Mouse (Mus musculus): ENCODE data around the gene Epo. TPM values are rescaled to one million over a fixed set of nuclear protein-coding genes. Genes with fewer than 3 reads are reported as not detected.
A peak's percentile ranks its signal among the peaks of the same experiment; 100 is the strongest.

Gene Epo
- polyA plus RNA-seq, 1 experiment from 2014 or later = 0.45 TPM

DNA sequence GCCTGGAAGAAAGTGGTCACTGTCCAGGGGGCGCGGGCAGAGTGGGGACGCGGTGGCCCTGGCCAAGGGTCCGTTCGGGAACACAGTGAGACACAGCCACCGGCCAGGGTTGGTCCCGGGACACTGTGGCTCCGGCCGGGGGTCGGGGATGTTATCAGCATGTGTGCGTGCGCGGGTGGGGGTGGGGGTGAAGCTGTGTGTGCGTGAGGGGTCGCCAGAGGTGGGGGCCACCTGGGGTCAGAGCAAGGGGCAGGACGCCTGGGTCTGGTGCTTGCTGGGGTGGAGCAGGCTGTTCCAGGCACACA lies 47.2 kb downstream of the Epo start:
- peaks cover 26% of the 10 kb centered on the region for H3K4me1 ChIP-seq
- no peak for ATAC-seq (replicated peaks; ENCODE audit: low FRiP score)
- H3K9me3 ChIP-seq (replicated peaks) = no peaks in the 10 kb centered on the region
- peaks cover 36% of the 10 kb centered on the region for H3K27me3 ChIP-seq
- H3K27ac ChIP-seq = no peak overlapping the region
- no peaks in the 10 kb centered on the region for H3K36me3 ChIP-seq
- peak overlapping the region; percentile 35 for H3K4me3 ChIP-seq (replicated peaks)
- peak overlapping the region; percentile 59 for H3K4me2 ChIP-seq
- 3% methylated on average over 17 of the region's 17 CpGs for WGBS
- peak overlapping the region; percentile 5; the same call in 1 of the 2 replicates for H3K9ac ChIP-seq

- Histone ChIP-seq H3K27me3 (peaks cover 36% of the 10 kb centered on the region), H3K36me3 (no peaks in the 10 kb centered on the region), H3K9me3 (replicated peaks) (no peaks in the 10 kb centered on the region), H3K9ac (peak overlapping the region; percentile 5; the same call in 1 of the 2 replicates), H3K4me3 (replicated peaks) (peak overlapping the region; percentile 35), H3K4me2 (peak overlapping the region; percentile 59), H3K27ac (no peak overlapping the region), H3K4me1 (peaks cover 26% of the 10 kb centered on the region)
- WGBS = 10% methylated on average over 30 of the region's 30 CpGs
- ATAC-seq (replicated peaks; ENCODE audit: low FRiP score) = no peak
Observed at GRCm38 (mm10) chr5:137485071-137485850, 47.8 kb downstream of the Epo start.

- Histone ChIP-seq H3K4me3 (replicated peaks) (no peak overlapping the region), H3K27me3 (peaks cover 32% of the 10 kb centered on the region), H3K9ac (no peak overlapping the region), H3K36me3 (no peaks in the 10 kb centered on the region), H3K9me3 (replicated peaks) (no peaks in the 10 kb centered on the region), H3K27ac (no peak overlapping the region), H3K4me1 (peaks cover 26% of the 10 kb centered on the region), H3K4me2 (no peak overlapping the region)
- ATAC-seq (replicated peaks; ENCODE audit: low FRiP score) = 0 out of 2 replicates have a peak, but pooled peaks have one; percentile 15
- WGBS = 37% methylated on average over 8 of the region's 8 CpGs
Observed at GRCm38 (mm10) chr5:137481897-137482296, 51.1 kb downstream of the Epo start.

DNA sequence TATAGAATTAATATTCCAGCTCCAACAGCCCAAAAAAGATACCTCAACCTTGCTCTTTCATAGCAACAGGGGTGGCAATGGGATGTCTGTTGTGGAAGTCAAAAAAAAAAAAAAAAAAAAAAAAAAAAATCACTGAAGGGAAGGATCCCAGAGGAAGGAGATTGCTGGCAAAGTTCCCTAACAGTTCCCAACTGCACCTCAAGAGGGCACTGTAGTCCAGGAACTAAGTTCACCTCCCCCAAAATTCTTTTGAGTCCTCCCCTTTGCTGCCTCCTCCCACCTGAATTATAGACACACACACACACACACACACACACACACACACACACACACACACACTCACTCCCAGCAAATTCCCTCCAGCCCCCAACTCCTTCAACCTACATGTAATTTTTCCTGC lies 51.9 kb downstream of the Epo start:
- Histone ChIP-seq H3K27ac (no peak overlapping the region), H3K4me1 (peaks cover 24% of the 10 kb centered on the region), H3K27me3 (peaks cover 25% of the 10 kb centered on the region), H3K9me3 (replicated peaks) (no peaks in the 10 kb centered on the region), H3K4me3 (replicated peaks) (no peak overlapping the region), H3K36me3 (no peaks in the 10 kb centered on the region), H3K4me2 (no peak overlapping the region), H3K9ac (no peak overlapping the region)
- no peak for ATAC-seq (replicated peaks; ENCODE audit: low FRiP score)

GRCm38 (mm10) chr5:137476964-137477363 lies 56.1 kb downstream of the Epo start, which contains the start of gene Zan:
Gene Zan (minus strand): TSS chr5:137477064.
- no peak for ATAC-seq (replicated peaks; ENCODE audit: low FRiP score)
- Histone ChIP-seq H3K27me3 (no peaks in the 10 kb centered on the region), H3K4me1 (peaks cover 3% of the 10 kb centered on the region; the same call in 1 of the 2 replicates), H3K36me3 (no peaks in the 10 kb centered on the region), H3K4me2 (no peak within 1 kb of the TSS), H3K27ac (no peak within 1 kb of the TSS), H3K9me3 (replicated peaks) (no peaks in the 10 kb centered on the region), H3K4me3 (replicated peaks) (no peak within 1 kb of the TSS), H3K9ac (no peak within 1 kb of the TSS)
- WGBS = 86% methylated on average over 5 of the region's 5 CpGs

DNA sequence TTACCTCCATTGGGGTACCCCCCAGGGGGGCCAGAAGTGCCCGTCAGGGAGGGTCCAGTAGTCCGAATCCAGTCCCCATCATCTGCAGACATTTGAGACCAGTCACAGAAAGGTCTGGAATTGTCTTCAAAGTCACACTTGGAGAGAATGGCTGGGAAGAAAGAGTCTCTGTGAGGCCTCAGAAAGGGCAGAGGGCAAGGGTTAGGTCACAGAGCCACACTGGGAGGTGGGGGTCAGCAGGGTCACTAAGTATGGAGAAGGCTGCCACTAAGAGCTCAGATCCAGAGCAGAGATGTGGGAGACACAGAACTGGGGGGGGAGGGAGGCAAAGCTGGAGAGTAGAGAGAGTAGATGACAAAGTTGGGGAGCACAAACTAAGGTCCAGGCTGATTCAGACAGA lies 58.7 kb downstream of the Epo start:
- Histone ChIP-seq H3K4me3 (replicated peaks) (no peak overlapping the region), H3K4me2 (no peak overlapping the region), H3K27me3 (no peaks in the 10 kb centered on the region), H3K36me3 (no peaks in the 10 kb centered on the region), H3K9me3 (replicated peaks) (no peaks in the 10 kb centered on the region), H3K4me1 (no peaks in the 10 kb centered on the region), H3K27ac (no peak overlapping the region), H3K9ac (no peak overlapping the region)
- whole genome bisulfite sequencing = 45% methylated on average over 2 of the region's 2 CpGs
- no peak for ATAC-seq (replicated peaks; ENCODE audit: low FRiP score)

DNA sequence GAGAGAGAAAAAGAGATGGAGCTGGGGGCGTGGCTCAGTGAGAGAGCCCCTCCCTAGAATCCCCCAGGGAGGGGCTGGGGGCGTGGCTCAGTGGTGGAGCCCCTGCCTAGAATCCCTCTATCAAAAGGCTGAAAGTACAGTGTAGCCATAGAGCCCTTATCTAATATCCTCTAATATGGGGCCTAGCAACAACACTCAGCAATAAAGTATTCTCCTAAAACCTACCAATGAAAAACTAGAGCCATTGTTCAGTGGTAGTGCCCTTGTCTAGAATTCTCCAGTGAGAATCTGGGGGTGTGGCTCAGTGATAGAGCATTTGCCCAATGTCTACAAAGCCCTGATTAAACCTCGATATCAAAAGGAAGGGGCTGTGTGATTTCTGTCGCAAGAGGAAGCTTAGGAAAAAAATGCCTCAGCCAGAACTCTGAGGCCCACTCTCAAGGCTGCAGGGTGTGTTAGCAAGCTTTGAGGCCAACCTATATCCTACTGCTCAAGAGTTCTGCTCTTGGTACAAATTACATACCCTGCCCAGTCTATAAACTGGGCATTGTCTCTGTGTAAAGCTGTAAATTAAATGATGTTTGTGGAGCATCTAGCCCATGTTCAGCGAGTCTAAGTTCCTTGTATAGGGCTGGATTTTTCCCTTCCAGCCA lies 60.7 kb downstream of the Epo start:
- Histone ChIP-seq H3K4me1 (no peaks in the 10 kb centered on the region), H3K27me3 (no peaks in the 10 kb centered on the region), H3K4me3 (replicated peaks) (no peak overlapping the region), H3K9ac (no peak overlapping the region), H3K36me3 (no peaks in the 10 kb centered on the region), H3K9me3 (replicated peaks) (no peaks in the 10 kb centered on the region), H3K27ac (no peak overlapping the region), H3K4me2 (no peak overlapping the region)
- WGBS = 71% methylated on average over 5 of the region's 5 CpGs
- ATAC-seq (replicated peaks; ENCODE audit: low FRiP score) = no peak

DNA sequence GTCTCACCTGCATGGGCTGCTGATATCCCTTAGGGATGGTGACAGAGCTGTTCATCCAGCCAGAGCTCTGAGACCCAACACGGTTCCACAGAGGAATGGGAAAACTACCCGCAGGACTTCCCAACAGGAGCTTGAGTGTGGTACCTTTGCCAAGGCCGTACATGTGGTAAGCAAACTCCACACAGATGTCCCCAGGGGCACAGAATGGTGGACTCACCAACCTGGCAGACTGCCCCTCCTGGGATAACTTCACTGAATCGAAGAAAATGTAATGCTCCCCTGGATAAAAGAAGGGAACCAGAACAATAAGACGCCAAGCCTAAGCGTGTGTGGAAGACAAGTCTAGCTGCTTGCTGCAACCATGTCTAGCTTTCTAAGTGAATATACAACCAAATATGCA lies 66.1 kb downstream of the Epo start:
- Histone ChIP-seq H3K36me3 (no peaks in the 10 kb centered on the region), H3K9ac (no peak overlapping the region), H3K9me3 (replicated peaks) (no peaks in the 10 kb centered on the region), H3K4me3 (replicated peaks) (no peak overlapping the region), H3K4me1 (no peaks in the 10 kb centered on the region), H3K27ac (no peak overlapping the region), H3K27me3 (0 out of 2 replicates have a peak, but pooled peaks cover 8% of the 10 kb centered on the region), H3K4me2 (no peak overlapping the region)
- 92% methylated on average over 6 of the region's 6 CpGs for WGBS
- no peak for ATAC-seq (replicated peaks; ENCODE audit: low FRiP score)

DNA sequence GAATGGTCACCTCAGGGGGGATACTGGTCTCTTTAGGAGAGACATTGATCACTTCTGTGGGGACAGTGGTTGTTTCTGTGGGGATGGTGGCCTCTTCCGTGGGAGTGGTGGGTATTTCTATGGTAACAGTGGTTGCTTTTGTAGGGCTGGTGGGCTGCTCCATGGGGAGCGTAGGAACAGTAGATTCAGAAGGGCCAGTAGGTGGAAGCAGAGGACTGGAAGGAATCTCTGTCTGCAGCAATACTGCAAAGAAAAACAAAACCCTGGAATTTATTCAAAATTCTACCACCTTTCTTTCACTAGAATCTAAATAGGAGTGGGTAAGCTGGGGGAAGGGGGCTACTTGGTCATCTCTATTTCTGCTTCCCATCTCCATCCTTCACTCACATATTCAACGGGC lies 68.0 kb downstream of the Epo start:
- H3K4me2 ChIP-seq = no peak overlapping the region
- no peaks in the 10 kb centered on the region for H3K9me3 ChIP-seq (replicated peaks)
- 0 out of 2 replicates have a peak, but pooled peaks cover 8% of the 10 kb centered on the region for H3K27me3 ChIP-seq
- no peak overlapping the region for H3K4me3 ChIP-seq (replicated peaks)
- WGBS = 51% methylated on average over 3 of the region's 3 CpGs
- no peaks in the 10 kb centered on the region for H3K36me3 ChIP-seq
- ATAC-seq (replicated peaks; ENCODE audit: low FRiP score) = no peak
- H3K4me1 ChIP-seq = no peaks in the 10 kb centered on the region
- H3K9ac ChIP-seq = no peak overlapping the region
- H3K27ac ChIP-seq = no peak overlapping the region

GRCm38 (mm10) chr5:137455866-137456591 lies 77.0 kb downstream of the Epo start:
- ATAC-seq (replicated peaks; ENCODE audit: low FRiP score) = peak; percentile 73; the same call in 1 of the 2 replicates
- no peaks in the 10 kb centered on the region for H3K27me3 ChIP-seq
- H3K4me1 ChIP-seq = 0 out of 2 replicates have a peak, but pooled peaks cover 3% of the 10 kb centered on the region
- H3K36me3 ChIP-seq = no peaks in the 10 kb centered on the region
- no peak overlapping the region for H3K4me2 ChIP-seq
- H3K9me3 ChIP-seq (replicated peaks) = no peaks in the 10 kb centered on the region
- H3K9ac ChIP-seq = no peak overlapping the region
- no peak overlapping the region for H3K4me3 ChIP-seq (replicated peaks)
- no peak overlapping the region for H3K27ac ChIP-seq
- WGBS = 39% methylated on average over 7 of the region's 7 CpGs

- WGBS = 85% methylated on average over 6 of the region's 6 CpGs
- no peak for ATAC-seq (replicated peaks; ENCODE audit: low FRiP score)
- 0 out of 2 replicates have a peak, but pooled peaks cover 3% of the 10 kb centered on the region for H3K4me1 ChIP-seq
- no peaks in the 10 kb centered on the region for H3K9me3 ChIP-seq (replicated peaks)
- H3K27ac ChIP-seq = no peak overlapping the region
- no peak overlapping the region for H3K9ac ChIP-seq
- H3K36me3 ChIP-seq = no peaks in the 10 kb centered on the region
- no peak overlapping the region for H3K4me3 ChIP-seq (replicated peaks)
- no peaks in the 10 kb centered on the region for H3K27me3 ChIP-seq
- H3K4me2 ChIP-seq = no peak overlapping the region
Observed at GRCm38 (mm10) chr5:137455206-137455605, 77.8 kb downstream of the Epo start.

GRCm38 (mm10) chr5:137445536-137445935 lies 87.5 kb downstream of the Epo start:
- ATAC-seq (replicated peaks; ENCODE audit: low FRiP score) = no peak
- no peak overlapping the region for H3K9ac ChIP-seq

More at GRCm38 (mm10) chr5:137445536-137445935, 87.5 kb downstream of the Epo start:
- Histone ChIP-seq H3K27me3 (no peaks in the 10 kb centered on the region), H3K27ac (no peak overlapping the region), H3K4me1 (no peaks in the 10 kb centered on the region), H3K4me2 (no peak overlapping the region), H3K9me3 (replicated peaks) (no peaks in the 10 kb centered on the region), H3K4me3 (replicated peaks) (no peak overlapping the region), H3K36me3 (no peaks in the 10 kb centered on the region)

Measured in kidney, embryonic 15.5 days (tissue).